Comparison of ENCODE assay signal across 20 mouse cellular contexts in the genomic region with DNA sequence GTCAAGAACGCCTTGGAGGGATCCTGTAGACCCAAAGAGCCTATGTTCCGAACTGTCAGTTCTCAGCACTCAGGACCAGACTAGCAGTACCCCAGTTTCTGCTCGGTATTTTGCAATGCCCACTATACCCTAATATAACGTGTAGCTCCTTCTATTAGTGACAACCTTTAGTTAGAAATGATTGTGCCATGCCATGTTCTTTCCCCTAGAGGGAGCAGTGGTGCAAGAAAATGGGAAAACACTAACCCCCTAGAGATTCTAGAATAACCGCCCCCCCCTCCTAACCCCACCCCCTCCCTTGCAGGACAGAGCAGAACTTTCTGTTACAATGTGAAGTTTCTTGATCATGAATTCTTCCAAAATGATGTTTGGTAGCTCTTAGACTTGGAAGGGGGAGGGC. TPM values are rescaled to one million over a fixed set of nuclear protein-coding genes. Genes with fewer than 3 reads are reported as not detected.
DNase-seq lines count a peak whose midpoint lies in the region; ATAC-seq and TF ChIP-seq lines count a peak whose summit lies in the region.
"Had no signal": no experiment of that assay in that cellular context is flagged by ENCODE, and none has a peak within 500 bp of the region (broad histone marks: within the 10 kb centered on the region; RNA-seq: fewer than 3 reads in every experiment).

No protein-coding gene starts in this region.

- TF ChIP-seq EP300 in heart, postnatal 0 days (IDR thresholded peaks at IDR 0.05; ENCODE audit: low read depth): no peak
- no peak for TF ChIP-seq EP300 in stomach, postnatal 0 days (optimal IDR thresholded peaks at IDR 0.05)

- WGBS in heart, postnatal 0 days: 69% methylated on average over 5 of the region's 5 CpGs
- WGBS in lung, embryonic 14.5 days: 73% methylated on average over 5 of the region's 5 CpGs
- 70% methylated on average over 5 of the region's 5 CpGs for WGBS in stomach, postnatal 0 days

- DNase-seq in heart, postnatal 0 days (ENCODE audit: low spot score): no peak
- no peak for DNase-seq in heart, adult 9 months (ENCODE audit: low spot score in 2 of 2)
- no peak for DNase-seq in lung, embryonic 14.5 days
- DNase-seq in lung, postnatal 25 days (ENCODE audit: low spot score): no peak
- DNase-seq in stomach, postnatal 0 days (ENCODE audit: low spot score): no peak
- no peak for DNase-seq in embryo, embryonic 10.5 days (ENCODE audit: low spot score)
- DNase-seq: cerebellum, adult 9-11 months; embryo, embryonic 11 days; gastrocnemius, postnatal 36 days; heart, postnatal 4 days; kidney, adult 9 months; thymus, postnatal 25 days had no signal

- no peak overlapping the region for H3K27ac ChIP-seq in heart, postnatal 0 days (ENCODE audit: low read depth)
- no peak overlapping the region for H3K27ac ChIP-seq in lung, embryonic 14.5 days (ENCODE audit: low read depth)
- H3K27ac ChIP-seq in stomach, postnatal 0 days (replicated peaks): no peak overlapping the region
- H3K27ac ChIP-seq: embryonic facial prominence, embryonic 15.5 days; forebrain, embryonic 10.5 days; heart, embryonic 13.5 days; limb, embryonic 12.5 days; macrophage; midbrain, embryonic 12.5 days had no signal

- no peak overlapping the region for H3K9ac ChIP-seq in heart, postnatal 0 days (replicated peaks; ENCODE audit: low read depth, low read length)
- no peak overlapping the region for H3K9ac ChIP-seq in lung, embryonic 14.5 days
- no peak overlapping the region for H3K9ac ChIP-seq in stomach, postnatal 0 days (ENCODE audit: low read length)
- H3K9ac ChIP-seq: embryonic facial prominence, embryonic 15.5 days; heart, embryonic 13.5 days; limb, embryonic 12.5 days; midbrain, embryonic 12.5 days had no signal

- ATAC-seq in heart, postnatal 0 days (ENCODE audit: insufficient read depth, low read depth): no peak
- ATAC-seq in lung, embryonic 14.5 days (ENCODE audit: insufficient read depth): no peak
- ATAC-seq in stomach, postnatal 0 days (ENCODE audit: low FRiP score, low TSS enrichment): no peak

- no peaks in the 10 kb centered on the region for H3K9me3 ChIP-seq in heart, postnatal 0 days (replicated peaks; ENCODE audit: control insufficient read depth, low read length)
- no peaks in the 10 kb centered on the region for H3K9me3 ChIP-seq in lung, embryonic 14.5 days (ENCODE audit: low read depth, low read length)
- H3K9me3 ChIP-seq in E14TG2a.4 (ENCODE audit: low read length): no peaks in the 10 kb centered on the region
- no peaks in the 10 kb centered on the region for H3K9me3 ChIP-seq in stomach, postnatal 0 days (ENCODE audit: control insufficient read depth, low read length)
- H3K9me3 ChIP-seq: embryonic facial prominence, embryonic 15.5 days; forebrain, embryonic 10.5 days; heart, embryonic 13.5 days; limb, embryonic 12.5 days; midbrain, embryonic 12.5 days had no signal

- no peak overlapping the region for H3K4me3 ChIP-seq in heart, postnatal 0 days (ENCODE audit: low read depth, low read length)
- H3K4me3 ChIP-seq in lung, embryonic 14.5 days (ENCODE audit: low read depth, low read length): no peak overlapping the region
- no peak overlapping the region for H3K4me3 ChIP-seq in E14TG2a.4 (replicated peaks; ENCODE audit: low read length)
- H3K4me3 ChIP-seq in stomach, postnatal 0 days (ENCODE audit: low read depth, low read length): no peak overlapping the region
- H3K4me3 ChIP-seq: embryonic facial prominence, embryonic 15.5 days; forebrain, embryonic 10.5 days; heart, embryonic 13.5 days; limb, embryonic 12.5 days; midbrain, embryonic 12.5 days had no signal

- H3K36me3 ChIP-seq in heart, postnatal 0 days (replicated peaks; ENCODE audit: control insufficient read depth, insufficient read depth, low read length): no peaks in the 10 kb centered on the region
- H3K36me3 ChIP-seq in lung, embryonic 14.5 days (ENCODE audit: insufficient read depth): no peaks in the 10 kb centered on the region
- H3K36me3 ChIP-seq in E14TG2a.4 (ENCODE audit: insufficient read depth, low read length): no peaks in the 10 kb centered on the region; the same call in 1 of the 2 replicates
- H3K36me3 ChIP-seq in stomach, postnatal 0 days (ENCODE audit: control insufficient read depth, insufficient read depth, low read length): no peaks in the 10 kb centered on the region
- H3K36me3 ChIP-seq: embryonic facial prominence, embryonic 15.5 days; forebrain, embryonic 10.5 days; heart, embryonic 13.5 days; limb, embryonic 12.5 days; midbrain, embryonic 12.5 days had no signal

- peak; percentile 12; the same call in 1 of the 2 replicates for TF ChIP-seq CTCF in heart, postnatal 0 days (IDR thresholded peaks at IDR 0.05; ENCODE audit: low read depth)
- peak; percentile 19; the same call in 1 of the 2 replicates for TF ChIP-seq CTCF in lung, embryonic 14.5 days (IDR thresholded peaks at IDR 0.05; ENCODE audit: low read depth)
- peak; percentile 37 for TF ChIP-seq CTCF in E14TG2a.4 (conservative IDR thresholded peaks at IDR 0.05; ENCODE audit: low read length)
- TF ChIP-seq CTCF in stomach, postnatal 0 days (IDR thresholded peaks at IDR 0.05; ENCODE audit: low read depth): peak; percentile 56

- peaks cover 21% of the 10 kb centered on the region for H3K4me1 ChIP-seq in heart, postnatal 0 days (ENCODE audit: control insufficient read depth, insufficient read depth)
- peaks cover 9% of the 10 kb centered on the region; the same call in 1 of the 2 replicates for H3K4me1 ChIP-seq in lung, embryonic 14.5 days (ENCODE audit: insufficient read depth)
- H3K4me1 ChIP-seq in E14TG2a.4 (replicated peaks; ENCODE audit: low read depth, low read length): peaks cover 71% of the 10 kb centered on the region
- H3K4me1 ChIP-seq in stomach, postnatal 0 days (replicated peaks; ENCODE audit: control insufficient read depth, insufficient read depth): peaks cover 6% of the 10 kb centered on the region; the same call in 1 of the 2 replicates

- H3K4me2 ChIP-seq in heart, postnatal 0 days (ENCODE audit: low read depth, low read length): no peak overlapping the region
- H3K4me2 ChIP-seq in lung, embryonic 14.5 days: no peak overlapping the region
- H3K4me2 ChIP-seq in stomach, postnatal 0 days (replicated peaks; ENCODE audit: low read depth): no peak overlapping the region
- H3K4me2 ChIP-seq: embryonic facial prominence, embryonic 15.5 days; heart, embryonic 13.5 days; limb, embryonic 12.5 days; midbrain, embryonic 12.5 days had no signal

- peaks cover 52% of the 10 kb centered on the region for H3K27me3 ChIP-seq in heart, postnatal 0 days (ENCODE audit: control insufficient read depth, insufficient read depth, low read length)
- peaks cover 30% of the 10 kb centered on the region for H3K27me3 ChIP-seq in lung, embryonic 14.5 days (ENCODE audit: insufficient read depth, low read length)
- peaks cover 54% of the 10 kb centered on the region for H3K27me3 ChIP-seq in E14TG2a.4 (ENCODE audit: insufficient read depth, low read length)
- H3K27me3 ChIP-seq in stomach, postnatal 0 days (ENCODE audit: control insufficient read depth, insufficient read depth, low read length): no peaks in the 10 kb centered on the region; the same call in 1 of the 2 replicates

RNA-seq across cellular contexts. Expression of gene AI464131, which starts 1.4 kb away (rescaled TPM):
- 6.3 and 9.3 TPM in 2 replicates for total RNA-seq in heart, postnatal 0 days (2014; rRNA removed; ENCODE audit: low replicate concordance)
- 2.5 and 2.9 TPM in 2 replicates for polyA plus RNA-seq in heart, postnatal 0 days (2015; fragmentation: Nextera tagmentation; extraction: Ambion mirVana)
- polyA plus RNA-seq in lung, embryonic 14.5 days (2014; fragmentation: Nextera tagmentation; extraction: Ambion mirVana): 3.3 and 3.6 TPM in 2 replicates
- polyA plus RNA-seq in stomach, postnatal 0 days (2015; fragmentation: Nextera tagmentation; extraction: Ambion mirVana): 3.9 and 4.5 TPM in 2 replicates

RNA-seq across cellular contexts. Expression of gene 1110017D15Rik, which starts 12.8 kb away (rescaled TPM):
- not detected in 2 replicates for total RNA-seq in heart, postnatal 0 days (2014; rRNA removed; ENCODE audit: low replicate concordance)
- polyA plus RNA-seq in heart, postnatal 0 days (2015; fragmentation: Nextera tagmentation; extraction: Ambion mirVana): 0.18 and 1.0 TPM in 2 replicates
- polyA plus RNA-seq in lung, embryonic 14.5 days (2014; fragmentation: Nextera tagmentation; extraction: Ambion mirVana): 0.46 and 0.92 TPM in 2 replicates
- polyA plus RNA-seq in stomach, postnatal 0 days (2015; fragmentation: Nextera tagmentation; extraction: Ambion mirVana): 0.51 and 0.53 TPM in 2 replicates
- total RNA-seq: heart, postnatal 4 days had no signal
- polyA plus RNA-seq: liver, embryonic 16.5 days had no signal

RNA-seq across cellular contexts. Expression of gene Nudt2, which starts 39.4 kb away (rescaled TPM):
- total RNA-seq in heart, postnatal 0 days (2014; rRNA removed; ENCODE audit: low replicate concordance): 10.5 and 37.6 TPM in 2 replicates
- 42.0 and 45.9 TPM in 2 replicates for polyA plus RNA-seq in heart, postnatal 0 days (2015; fragmentation: Nextera tagmentation; extraction: Ambion mirVana)
- 55.1 and 59.7 TPM in 2 replicates for polyA plus RNA-seq in lung, embryonic 14.5 days (2014; fragmentation: Nextera tagmentation; extraction: Ambion mirVana)
- 38.6 and 38.8 TPM in 2 replicates for polyA plus RNA-seq in stomach, postnatal 0 days (2015; fragmentation: Nextera tagmentation; extraction: Ambion mirVana)

RNA-seq across cellular contexts. Expression of gene Kif24, which starts 39.6 kb away (rescaled TPM):
- total RNA-seq in heart, postnatal 0 days (2014; rRNA removed; ENCODE audit: low replicate concordance): 2.9 and 3.4 TPM in 2 replicates
- polyA plus RNA-seq in heart, postnatal 0 days (2015; fragmentation: Nextera tagmentation; extraction: Ambion mirVana): 1.1 and 1.4 TPM in 2 replicates
- 8.1 and 8.6 TPM in 2 replicates for polyA plus RNA-seq in lung, embryonic 14.5 days (2014; fragmentation: Nextera tagmentation; extraction: Ambion mirVana)
- 1.4 and 1.5 TPM in 2 replicates for polyA plus RNA-seq in stomach, postnatal 0 days (2015; fragmentation: Nextera tagmentation; extraction: Ambion mirVana)
